Mouse (Mus musculus): ENCODE data around the gene Hpgds. TPM values are rescaled to one million over a fixed set of nuclear protein-coding genes. Genes with fewer than 3 reads are reported as not detected.

Hpgds gene
- polyA plus RNA-seq (2014; fragmentation: Illumina TruSeq; extraction: RNeasy Lipid Tissue Mini Kit (QIAGEN cat#74804); ENCODE audit: low read depth, low replicate concordance): 0.70 TPM

GRCm38 (mm10) chr6:65144621-65145205 is at the start of gene Hpgds:
Gene Hpgds (minus strand): TSS chr6:65144908.

Other genes with a start within 250 kb of the Hpgds start
- 33.6 TPM for gene Smarcad1, start 102.3 kb downstream of the Hpgds start, polyA plus RNA-seq (2014; fragmentation: Illumina TruSeq; extraction: RNeasy Lipid Tissue Mini Kit (QIAGEN cat#74804); ENCODE audit: low read depth, low replicate concordance)
- gene C130060K24Rik, start 236.2 kb upstream of the Hpgds start, polyA plus RNA-seq (2014; fragmentation: Illumina TruSeq; extraction: RNeasy Lipid Tissue Mini Kit (QIAGEN cat#74804); ENCODE audit: low read depth, low replicate concordance): not detected